Mouse (Mus musculus): ENCODE data around the gene Mex3a. TPM values are rescaled to one million over a fixed set of nuclear protein-coding genes. Genes with fewer than 3 reads are reported as not detected.
A peak's percentile ranks its signal among the peaks of the same experiment; 100 is the strongest.

The Mex3a gene
- total RNA-seq, 2 experiments from 2014 or later = 11.7 TPM

- no peak for DNase-seq
Observed at GRCm38 (mm10) chr3:88505765-88506164, 26.4 kb upstream of the Mex3a start.

- DNase-seq = peak; percentile 21
Observed at GRCm38 (mm10) chr3:88509250-88509649, 22.9 kb upstream of the Mex3a start.

GRCm38 (mm10) chr3:88509692-88510420 lies 22.3 kb upstream of the Mex3a start, which contains the start of gene Lmna:
Lmna (minus strand) TSS chr3:88509956.
- DNase-seq = peak; percentile 97

GRCm38 (mm10) chr3:88510421-88511289 lies 21.5 kb upstream of the Mex3a start:
- DNase-seq = no peak

- no peak for DNase-seq
Observed at GRCm38 (mm10) chr3:88511559-88511958, 20.6 kb upstream of the Mex3a start.

GRCm38 (mm10) chr3:88512141-88512895 lies 19.9 kb upstream of the Mex3a start:
- DNase-seq = peak; percentile 6

- peak; percentile 49 for DNase-seq
Observed at GRCm38 (mm10) chr3:88512896-88513545, 19.2 kb upstream of the Mex3a start.

GRCm38 (mm10) chr3:88513546-88514115 lies 18.6 kb upstream of the Mex3a start:
- peak; percentile 4 for DNase-seq

GRCm38 (mm10) chr3:88514231-88515094 lies 17.7 kb upstream of the Mex3a start:
- peak; percentile 30 for DNase-seq

- DNase-seq = no peak
Observed at GRCm38 (mm10) chr3:88515095-88515386, 17.2 kb upstream of the Mex3a start.

- DNase-seq = no peak
Observed at GRCm38 (mm10) chr3:88516407-88516806, 15.8 kb upstream of the Mex3a start.

GRCm38 (mm10) chr3:88518411-88518810 lies 13.8 kb upstream of the Mex3a start:
- DNase-seq = no peak

- no peak for DNase-seq
Observed at GRCm38 (mm10) chr3:88520078-88520477, 12.1 kb upstream of the Mex3a start.

- DNase-seq = no peak
Observed at GRCm38 (mm10) chr3:88521156-88521555, 11.0 kb upstream of the Mex3a start.

GRCm38 (mm10) chr3:88521803-88522331 lies 10.3 kb upstream of the Mex3a start:
- peak; percentile 83 for DNase-seq

- DNase-seq = no peak
Observed at GRCm38 (mm10) chr3:88523027-88523426, 9.2 kb upstream of the Mex3a start.

- no peak for DNase-seq
Observed at GRCm38 (mm10) chr3:88525021-88525420, 7.2 kb upstream of the Mex3a start.

GRCm38 (mm10) chr3:88526157-88527131 lies 5.8 kb upstream of the Mex3a start:
- peak; percentile 91 for DNase-seq

- DNase-seq = peak; percentile 28
Observed at GRCm38 (mm10) chr3:88527565-88527964, 4.6 kb upstream of the Mex3a start.

- DNase-seq = no peak
Observed at GRCm38 (mm10) chr3:88528646-88529045, 3.5 kb upstream of the Mex3a start.
